Mouse (Mus musculus) inflammation-experienced regulatory T-cells, adult 16 weeks (primary cell): ENCODE measurements around the gene Olfr507. TPM values are rescaled to one million over a fixed set of nuclear protein-coding genes. Genes with fewer than 3 reads are reported as not detected.

Experiments used
- polyA plus RNA-seq: library from polyadenylated mRNA; unstranded; fragments of 100-300 nt; shearing (Covaris generic); gene quantifications from one replicate; pipeline ENCODE4 v1.2.1, GENCODE M21; 2017

The Olfr507 gene
- polyA plus RNA-seq, result not detected

DNA sequence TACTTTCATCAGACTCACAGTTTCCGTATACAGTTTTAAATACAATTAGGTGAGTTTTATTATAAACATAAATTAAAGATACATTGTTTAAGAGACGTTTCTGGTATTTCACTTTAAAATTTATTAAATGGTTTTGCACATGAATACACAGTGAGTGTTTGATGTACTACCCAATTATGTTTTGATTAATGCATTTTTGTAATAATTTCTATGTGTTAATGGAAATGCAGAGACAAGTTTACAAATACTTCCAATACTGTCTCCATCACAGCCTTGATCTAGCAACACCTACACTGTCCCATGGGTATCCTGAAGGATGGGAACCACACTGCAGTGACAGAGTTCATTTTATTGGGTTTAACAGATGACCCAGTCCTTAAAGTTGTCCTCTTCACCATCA lies at the start of gene Olfr507:
Olfr507 (plus strand) TSS at position 301 of the 400 bp plus-strand sequence.

GRCm38 (mm10) chr7:108610487-108610886 lies 11.1 kb upstream of the Olfr507 start, which contains the start of gene Olfr506:
TSS of gene Olfr506 (plus strand) at chr7:108610787.

GRCm38 (mm10) chr7:108629694-108630093 lies 8.1 kb downstream of the Olfr507 start, which contains the start of gene Olfr508:
TSS of gene Olfr508 (plus strand) at chr7:108629994.

DNA sequence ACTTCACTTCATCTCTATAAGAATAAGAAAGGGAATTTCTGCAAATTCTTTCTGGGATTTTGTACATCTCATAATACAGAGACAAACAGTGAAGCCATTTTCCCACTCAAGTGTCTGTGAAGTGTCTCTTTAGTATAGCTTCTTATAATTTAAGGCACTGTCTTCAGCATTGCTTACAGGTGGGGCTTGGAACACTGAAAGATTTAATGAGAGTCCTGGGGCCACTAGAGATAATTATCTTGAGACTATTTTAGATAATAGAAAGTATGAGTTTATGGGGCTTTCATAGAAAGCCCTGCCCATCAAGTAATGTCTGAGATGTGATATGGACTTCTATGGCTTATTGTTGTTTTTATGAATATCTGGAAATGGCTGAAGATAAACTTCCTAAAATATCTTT lies 30.2 kb downstream of the Olfr507 start, which contains the start of gene Olfr509:
Olfr509 (minus strand) TSS at position 101 of the 400 bp plus-strand sequence.

DNA sequence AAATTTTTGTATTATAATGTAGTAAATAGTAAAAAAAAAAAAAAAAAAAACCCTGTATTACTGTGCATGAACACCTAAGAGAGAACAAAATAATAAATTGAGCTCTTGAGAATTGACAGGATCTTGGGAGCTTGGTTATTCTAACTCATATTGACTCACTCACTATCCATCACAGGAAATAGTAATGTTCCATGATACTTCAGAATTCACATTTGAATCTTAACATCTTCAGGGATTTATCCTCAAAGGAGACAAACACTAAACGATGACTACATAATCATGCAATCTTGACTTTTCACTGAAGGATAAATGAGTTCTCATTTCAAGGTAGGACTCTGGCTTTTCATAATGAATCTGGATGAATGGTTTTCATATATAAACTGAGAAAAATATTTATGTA lies 44.5 kb downstream of the Olfr507 start, which contains the start of gene Olfr510:
Olfr510 (plus strand) TSS at position 301 of the 400 bp plus-strand sequence.

Other genes with a start within 250 kb of the Olfr507 start
- gene Olfr495, start 228.6 kb upstream of the Olfr507 start, polyA plus RNA-seq, result not detected
- not detected for gene Olfr497, start 201.4 kb upstream of the Olfr507 start, polyA plus RNA-seq
- gene Olfr498, start 156.5 kb upstream of the Olfr507 start, polyA plus RNA-seq, result not detected
- not detected for gene Olfr502, start 96.7 kb upstream of the Olfr507 start, polyA plus RNA-seq
- gene Olfr503, start 77.3 kb upstream of the Olfr507 start, polyA plus RNA-seq, result not detected
- not detected for gene Olfr504, start 56.0 kb upstream of the Olfr507 start, polyA plus RNA-seq
- gene Olfr506, start 11.0 kb upstream of the Olfr507 start, polyA plus RNA-seq, result not detected
- not detected for gene Olfr508, start 8.2 kb downstream of the Olfr507 start, polyA plus RNA-seq
- gene Olfr509, start 30.1 kb downstream of the Olfr507 start, polyA plus RNA-seq, result not detected
- gene Olfr510, start 44.6 kb downstream of the Olfr507 start, polyA plus RNA-seq, result not detected
- not detected for gene Olfr512, start 91.5 kb downstream of the Olfr507 start, polyA plus RNA-seq
- gene Olfr513, start 129.2 kb downstream of the Olfr507 start, polyA plus RNA-seq, result not detected
- gene Olfr514, start 204.2 kb downstream of the Olfr507 start, polyA plus RNA-seq, result not detected
- not detected for gene Olfr516, start 228.7 kb downstream of the Olfr507 start, polyA plus RNA-seq